Mouse (Mus musculus): ENCODE results near the gene Prkd2. TPM values are rescaled to one million over a fixed set of nuclear protein-coding genes. Genes with fewer than 3 reads are reported as not detected.
A peak's percentile ranks its signal among the peaks of the same experiment; 100 is the strongest.

Prkd2 gene
- total and polyA plus RNA-seq, 3 experiments, result 9.8 to 39.0 (median 18.0) TPM

- Histone ChIP-seq H3K9me3 (replicated peaks; ENCODE audit: low read length) (no peaks in the 10 kb centered on the region), H3K4me1 (ENCODE audit: control insufficient read depth in 1 of 2, insufficient read depth in 2 of 2) (peaks cover 6 to 36% of the 10 kb centered on the region in 2 experiments), H3K9ac (ENCODE audit: insufficient read depth, low read depth) (peak overlapping the region; percentile 20), H3K4me2 (ENCODE audit: insufficient read depth, low read depth, poor library complexity, severe bottlenecking) (peak overlapping the region; percentile 52), H3K27me3 (replicated peaks) (no peaks in the 10 kb centered on the region), H3K79me2 (replicated peaks; ENCODE audit: control insufficient read depth, extremely low read depth, insufficient read depth, poor library complexity, severe bottlenecking) (no peaks in the 10 kb centered on the region), H3K36me3 (replicated peaks in 1 of 2; ENCODE audit: control insufficient read depth in 1 of 2, insufficient read depth in 1 of 2, low read length in 1 of 2) (peaks cover 12 to 39% of the 10 kb centered on the region in 2 experiments), H3K27ac (ENCODE audit: insufficient read depth, low read depth) (no peak overlapping the region; the same call in 1 of the 2 replicates), H3K4me3 (replicated peaks in 1 of 3; ENCODE audit: low read depth in 2 of 3, low read length in 2 of 3, poor library complexity in 1 of 3) (peak overlapping the region; percentile 55 to 72 (median 70))
- in situ Hi-C loops (cut with MboI; ENCODE audit: low pct_ligation_motif_present, low pct_unique_long_range_greater_than_20kb, low sequenced_read_pairs) (no loop called here), dilution Hi-C loops (cut with MboI; ENCODE audit: extremely low pct_ligation_motif_present, extremely low pct_unique_long_range_greater_than_20kb, low sequenced_read_pairs) (no loop called here)
- TF ChIP-seq KAT2A (IDR thresholded peaks at IDR 0.05; ENCODE audit: insufficient replicate concordance, low read length), result 0 out of 2 replicates have a peak, but pooled peaks have one; percentile 6
- TF ChIP-seq MAZ (IDR thresholded peaks at IDR 0.05; ENCODE audit: low read depth, low read length), result 0 out of 2 replicates have a peak, but pooled peaks have one; percentile 10
- no peak for TF ChIP-seq PAX5 (IDR thresholded peaks at IDR 0.05; ENCODE audit: low read length)
- peak; percentile 45; the same call in 1 of the 2 replicates for TF ChIP-seq NELFE (IDR thresholded peaks at IDR 0.05; ENCODE audit: low read depth, low read length)
- no peak for TF ChIP-seq TBP (conservative IDR thresholded peaks at IDR 0.05; ENCODE audit: low read depth, low read length)
- no peak for TF ChIP-seq EP300 (IDR thresholded peaks at IDR 0.05; ENCODE audit: low read length)
- no peak for DNase-seq (ENCODE audit: extremely low read depth)
Observed at GRCm38 (mm10) chr7:16875326-16875725, 32.6 kb downstream of the Prkd2 start.

- Histone ChIP-seq H3K79me2 (replicated peaks; ENCODE audit: control insufficient read depth, extremely low read depth, insufficient read depth, poor library complexity, severe bottlenecking) (no peaks in the 10 kb centered on the region), H3K27me3 (replicated peaks) (no peaks in the 10 kb centered on the region), H3K9me3 (replicated peaks; ENCODE audit: low read length) (no peaks in the 10 kb centered on the region), H3K36me3 (replicated peaks in 1 of 2; ENCODE audit: control insufficient read depth in 1 of 2, insufficient read depth in 1 of 2, low read length in 1 of 2) (peaks cover 8 to 39% of the 10 kb centered on the region in 2 experiments), H3K27ac (ENCODE audit: insufficient read depth, low read depth) (no peak overlapping the region), H3K4me1 (ENCODE audit: control insufficient read depth in 1 of 2, insufficient read depth in 2 of 2) (peaks cover 6 to 39% of the 10 kb centered on the region in 2 experiments), H3K4me2 (ENCODE audit: insufficient read depth, low read depth, poor library complexity, severe bottlenecking) (peak overlapping the region; percentile 52), H3K9ac (ENCODE audit: insufficient read depth, low read depth) (peak overlapping the region; percentile 20), H3K4me3 (replicated peaks in 1 of 3; ENCODE audit: low read depth in 2 of 3, low read length in 2 of 3, poor library complexity in 1 of 3) (peak overlapping the region; percentile 55 to 72 (median 70))
- in situ Hi-C loops (cut with MboI; ENCODE audit: low pct_ligation_motif_present, low pct_unique_long_range_greater_than_20kb, low sequenced_read_pairs), result no loop called here
- dilution Hi-C loops (cut with MboI; ENCODE audit: extremely low pct_ligation_motif_present, extremely low pct_unique_long_range_greater_than_20kb, low sequenced_read_pairs), result no loop called here
- TF ChIP-seq EP300 (IDR thresholded peaks at IDR 0.05; ENCODE audit: low read length), result no peak
- TF ChIP-seq TBP (conservative IDR thresholded peaks at IDR 0.05; ENCODE audit: low read depth, low read length), result no peak
- no peak for TF ChIP-seq MXI1 (IDR thresholded peaks at IDR 0.05; ENCODE audit: low read depth, low read length)
- no peak for TF ChIP-seq ELF1 (IDR thresholded peaks at IDR 0.05; ENCODE audit: low read depth, low read length)
- TF ChIP-seq SIN3A (IDR thresholded peaks at IDR 0.05; ENCODE audit: low read length), result no peak
- TF ChIP-seq ZC3H11A (IDR thresholded peaks at IDR 0.05; ENCODE audit: low read depth, low read length), result no peak
- TF ChIP-seq CHD1 (IDR thresholded peaks at IDR 0.05; ENCODE audit: low read depth, low read length), result no peak
- TF ChIP-seq SMC3 (IDR thresholded peaks at IDR 0.05; ENCODE audit: low read depth, low read length), result no peak
- no peak for TF ChIP-seq MAZ (IDR thresholded peaks at IDR 0.05; ENCODE audit: low read depth, low read length)
- no peak for TF ChIP-seq RCOR1 (conservative IDR thresholded peaks at IDR 0.05; ENCODE audit: low read depth, low read length)
- TF ChIP-seq USF1 (IDR thresholded peaks at IDR 0.05; ENCODE audit: low read depth, low read length), result no peak
- no peak for TF ChIP-seq ZKSCAN1 (IDR thresholded peaks at IDR 0.05; ENCODE audit: borderline replicate concordance, low read depth, low read length)
- no peak for TF ChIP-seq NRF1 (IDR thresholded peaks at IDR 0.05; ENCODE audit: low read depth, low read length)
- DNase-seq (ENCODE audit: extremely low read depth), result no peak
Observed at GRCm38 (mm10) chr7:16876006-16876405, 33.3 kb downstream of the Prkd2 start.
